Mouse (Mus musculus) thymus, postnatal 25 days (tissue): ENCODE results near the gene Npffr2.
"Not testable (repeated sequence)": the region's sequence is repeated elsewhere in the genome, so short reads cannot be mapped to it uniquely, and the experiment has no call there.

Source experiments
- DNase-seq: peaks from one replicate; pipeline ENCODE4 v3.0.0; 2022

Npffr2 gene

GRCm38 (mm10) chr5:89526878-89527578 is at the start of gene Npffr2:
Npffr2 (plus strand) TSS chr5:89527429.
- no peak for DNase-seq

GRCm38 (mm10) chr5:89492560-89492959 is 34.7 kb upstream of the Npffr2 start:
- no peak for DNase-seq

GRCm38 (mm10) chr5:89500182-89500581 is 27.0 kb upstream of the Npffr2 start:
- no peak for DNase-seq

- no peak for DNase-seq
These were observed 8.6 kb upstream of the Npffr2 start for GRCm38 (mm10) chr5:89518641-89519040.

GRCm38 (mm10) chr5:89526181-89526778 is 949 bp upstream of the Npffr2 start:
- DNase-seq, result no peak

- no peak for DNase-seq
These were observed 1.7 kb downstream of the Npffr2 start for GRCm38 (mm10) chr5:89528951-89529350.

- no peak for DNase-seq
These were observed 2.2 kb downstream of the Npffr2 start for GRCm38 (mm10) chr5:89529391-89529790.

- no peak for DNase-seq
These were observed 8.8 kb downstream of the Npffr2 start for GRCm38 (mm10) chr5:89536018-89536417.

- DNase-seq, result no peak
These were observed 15.2 kb downstream of the Npffr2 start for GRCm38 (mm10) chr5:89542472-89542871.

- no peak for DNase-seq
These were observed 16.2 kb downstream of the Npffr2 start for GRCm38 (mm10) chr5:89543476-89543875.

GRCm38 (mm10) chr5:89559118-89559517 is 31.9 kb downstream of the Npffr2 start:
- not testable (repeated sequence) for DNase-seq

GRCm38 (mm10) chr5:89561381-89561780 is 34.2 kb downstream of the Npffr2 start:
- no peak for DNase-seq

GRCm38 (mm10) chr5:89578678-89579077 is 51.4 kb downstream of the Npffr2 start:
- no peak for DNase-seq

- DNase-seq, result no peak
These were observed 52.0 kb downstream of the Npffr2 start for GRCm38 (mm10) chr5:89579181-89579580.

- no peak for DNase-seq
These were observed 53.9 kb downstream of the Npffr2 start for GRCm38 (mm10) chr5:89581143-89581542.

- no peak for DNase-seq
These were observed 54.6 kb downstream of the Npffr2 start for GRCm38 (mm10) chr5:89581742-89582366.

- no peak for DNase-seq
These were observed 57.8 kb downstream of the Npffr2 start for GRCm38 (mm10) chr5:89585021-89585420.

GRCm38 (mm10) chr5:89592301-89592700 is 65.1 kb downstream of the Npffr2 start:
- no peak for DNase-seq

GRCm38 (mm10) chr5:89611322-89612015 is 84.2 kb downstream of the Npffr2 start:
- no peak for DNase-seq

GRCm38 (mm10) chr5:89612262-89612661 is 85.0 kb downstream of the Npffr2 start:
- no peak for DNase-seq

GRCm38 (mm10) chr5:89631599-89631998 is 104.4 kb downstream of the Npffr2 start:
- no peak for DNase-seq
